Mouse (Mus musculus) lung, embryonic 16.5 days (tissue): ENCODE data around the gene Ggt6. TPM values are rescaled to one million over a fixed set of nuclear protein-coding genes. Genes with fewer than 3 reads are reported as not detected.

Experiments
- ATAC-seq: fragments of 200-750 bp; cut with Nextera tagmentation; 2 replicates; pipeline ENCODE4 v1.8.0; 2017; ENCODE audit warnings: low read depth, mild to moderate bottlenecking, moderate library complexity
- H3K27ac ChIP-seq: fragments of 300-500 bp; sonication (generic); 2 replicates; pipeline ENCODE4 v1.5.1; 2014; ENCODE audit warnings: mild to moderate bottlenecking, control low read depth, low read length
- H3K27me3 ChIP-seq: fragments of 300-500 bp; sonication (generic); 2 replicates; pipeline ENCODE4 v1.6.1; 2014; ENCODE audit warnings: low read depth, low read length, mixed read lengths; ENCODE audit not compliant: control insufficient read depth, insufficient read depth
- H3K36me3 ChIP-seq: fragments of 300-500 bp; sonication (generic); 2 replicates; pipeline ENCODE4 v1.6.1; 2014; ENCODE audit warnings: low read length; ENCODE audit not compliant: control insufficient read depth, insufficient read depth
- H3K4me1 ChIP-seq: fragments of 300-500 bp; sonication (generic); replicated peaks from 2 replicates; pipeline ENCODE4 v1.6.1; 2014; ENCODE audit warnings: low read length, mixed read lengths; ENCODE audit not compliant: control insufficient read depth, insufficient read depth
- H3K4me2 ChIP-seq: fragments of 300-500 bp; sonication (generic); 2 replicates; pipeline ENCODE4 v1.6.1; 2014; ENCODE audit warnings: low read depth, low read length, control low read depth
- H3K4me3 ChIP-seq: fragments of 300-500 bp; sonication (generic); 2 replicates; pipeline ENCODE4 v1.5.1; 2014; ENCODE audit warnings: mild to moderate bottlenecking, low read length, control low read depth
- H3K9ac ChIP-seq: fragments of 300-500 bp; sonication (generic); 2 replicates; pipeline ENCODE4 v1.6.1; 2014; ENCODE audit warnings: low read length, control low read depth
- H3K9me3 ChIP-seq: fragments of 300-500 bp; sonication (generic); 2 replicates; pipeline ENCODE4 v1.6.1; 2016; ENCODE audit warnings: low read length; ENCODE audit not compliant: control insufficient read depth
- WGBS: fragments of 180-500 bp; shearing (Covaris S2); extraction: QIAGEN DNeasy Blood & Tissue Kit; methylation state at CpG from one replicate; pipeline ENCODE4 v1.1.7; 2014; 5-methylcytosine and 5-hydroxymethylcytosine counted together
- polyA plus RNA-seq: library from polyadenylated mRNA; unstranded; fragments of >200 nt; fragmentation: Nextera tagmentation; extraction: Ambion mirVana; gene quantifications from 2 replicates; pipeline ENCODE4 v1.2.1, GENCODE M21; 2015

Ggt6 gene
- polyA plus RNA-seq, 1 experiment from 2014 or later = not detected

DNA sequence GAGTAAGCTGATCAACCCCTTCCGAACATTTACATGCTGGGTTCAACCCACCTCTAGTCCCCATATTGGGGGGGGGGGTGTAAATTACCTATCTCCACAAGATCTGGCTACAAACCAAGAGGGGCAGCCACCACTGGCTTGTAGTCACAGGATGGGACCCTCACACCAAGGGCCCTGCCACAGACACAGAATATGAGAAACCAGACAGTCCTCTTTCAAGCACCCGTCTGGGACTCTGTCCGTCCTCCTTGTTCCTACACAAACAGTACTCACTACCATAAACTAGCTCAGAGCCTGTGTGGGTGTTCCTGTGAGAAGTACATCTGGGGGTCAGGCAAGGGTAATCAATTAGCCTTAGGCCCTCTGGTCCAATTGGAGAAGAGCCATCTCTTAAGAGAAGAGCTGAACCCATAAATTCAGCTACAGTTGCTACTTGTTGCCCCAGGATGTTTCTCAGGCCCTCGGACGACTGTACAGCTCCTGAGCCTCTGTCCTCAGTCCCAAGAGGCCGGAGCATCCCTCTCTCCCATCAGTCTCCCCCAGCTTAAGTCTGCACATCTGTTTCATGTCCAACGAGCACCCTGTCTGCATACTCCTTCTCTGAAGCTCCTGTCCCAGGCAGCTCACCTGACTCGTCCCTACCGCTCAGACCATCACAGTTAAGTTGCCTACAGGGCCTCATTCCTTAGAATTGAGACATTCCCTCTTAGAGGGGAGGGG is 26.7 kb upstream of the Ggt6 start:
- Histone ChIP-seq H3K9ac (peak overlapping the region; percentile 93), H3K4me3 (peak overlapping the region; percentile 96), H3K27ac (peak overlapping the region; percentile 94), H3K4me2 (peak overlapping the region; percentile 92), H3K27me3 (no peaks in the 10 kb centered on the region), H3K4me1 (peaks cover 66% of the 10 kb centered on the region), H3K36me3 (no peaks in the 10 kb centered on the region), H3K9me3 (no peaks in the 10 kb centered on the region)
- ATAC-seq = no peak
- WGBS = 22% methylated on average over 9 of the region's 9 CpGs

DNA sequence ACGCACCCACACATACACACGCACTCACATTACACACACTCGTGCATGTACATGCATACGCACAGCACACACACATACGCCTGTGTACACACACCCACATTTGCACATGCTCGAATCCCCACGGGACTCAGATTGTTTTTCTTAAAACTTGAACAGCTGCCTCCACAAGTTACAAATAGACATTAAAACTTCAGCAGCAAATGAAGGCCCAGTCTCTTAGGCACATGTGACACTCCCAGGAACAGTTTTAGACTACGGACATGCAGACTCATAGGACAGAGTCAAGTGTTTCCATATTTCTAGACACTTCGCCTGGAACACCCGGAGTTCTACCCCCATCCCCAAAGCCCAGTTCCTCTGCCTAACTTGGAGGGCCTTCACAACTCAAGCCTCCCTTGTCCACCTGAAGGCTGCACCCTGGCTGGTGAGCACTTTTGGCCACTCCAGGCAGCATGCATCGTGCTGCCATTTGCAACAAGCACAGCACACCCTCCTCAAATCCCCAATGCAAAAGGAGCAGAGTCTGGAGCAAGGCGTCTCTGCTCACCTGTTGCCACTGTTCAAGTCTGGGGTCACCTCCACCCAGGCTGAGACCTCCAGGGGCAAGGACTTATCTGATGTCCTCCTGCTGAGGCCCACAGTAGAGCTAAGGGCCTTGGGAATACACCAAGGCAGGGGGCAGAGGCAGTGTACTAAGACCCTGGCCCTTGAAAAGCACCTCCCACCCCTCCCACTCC is 25.5 kb upstream of the Ggt6 start:
- peak overlapping the region; percentile 96 for H3K4me3 ChIP-seq
- peak overlapping the region; percentile 94 for H3K27ac ChIP-seq
- no peaks in the 10 kb centered on the region for H3K9me3 ChIP-seq
- ATAC-seq = no peak
- 37% methylated on average over 12 of the region's 12 CpGs for WGBS
- H3K4me2 ChIP-seq = peak overlapping the region; percentile 92
- peaks cover 61% of the 10 kb centered on the region for H3K4me1 ChIP-seq
- peak overlapping the region; percentile 93 for H3K9ac ChIP-seq
- H3K27me3 ChIP-seq = no peaks in the 10 kb centered on the region
- H3K36me3 ChIP-seq = no peaks in the 10 kb centered on the region

DNA sequence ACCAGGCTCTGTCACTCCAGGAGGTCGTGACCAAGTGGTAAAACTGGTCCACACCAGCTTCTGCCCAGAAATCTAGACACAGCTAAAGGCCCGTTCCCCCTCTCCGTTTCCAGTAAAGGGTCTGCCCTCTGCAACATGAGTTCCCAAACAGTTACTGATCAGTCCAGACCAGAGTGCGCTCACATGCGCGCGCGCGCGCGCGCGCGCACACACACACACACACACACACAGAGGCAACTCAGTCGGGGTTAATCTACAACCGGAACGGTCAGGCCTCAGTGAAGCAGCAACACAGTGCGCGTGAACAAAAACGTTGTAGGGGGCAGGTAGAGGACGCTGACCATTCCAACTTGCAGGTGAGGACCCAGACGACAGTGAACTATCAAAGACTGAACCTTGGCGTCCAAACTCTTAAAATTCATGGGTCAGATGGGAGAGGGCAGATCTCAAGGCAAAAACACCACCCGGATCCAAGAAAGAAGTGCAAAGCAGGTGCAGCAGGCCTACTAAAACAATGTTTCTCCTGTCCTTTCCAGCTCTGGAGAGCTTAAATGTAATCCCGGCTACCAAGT is 24.7 kb upstream of the Ggt6 start:
- Histone ChIP-seq H3K4me2 (peak overlapping the region; percentile 92), H3K4me3 (peak overlapping the region; percentile 96), H3K27me3 (no peaks in the 10 kb centered on the region), H3K9me3 (no peaks in the 10 kb centered on the region), H3K36me3 (no peaks in the 10 kb centered on the region), H3K4me1 (peaks cover 55% of the 10 kb centered on the region), H3K27ac (peak overlapping the region; percentile 94), H3K9ac (peak overlapping the region; percentile 93)
- ATAC-seq = peak; percentile 11; the same call in 1 of the 2 replicates
- WGBS = 2% methylated on average over 25 of the region's 25 CpGs

DNA sequence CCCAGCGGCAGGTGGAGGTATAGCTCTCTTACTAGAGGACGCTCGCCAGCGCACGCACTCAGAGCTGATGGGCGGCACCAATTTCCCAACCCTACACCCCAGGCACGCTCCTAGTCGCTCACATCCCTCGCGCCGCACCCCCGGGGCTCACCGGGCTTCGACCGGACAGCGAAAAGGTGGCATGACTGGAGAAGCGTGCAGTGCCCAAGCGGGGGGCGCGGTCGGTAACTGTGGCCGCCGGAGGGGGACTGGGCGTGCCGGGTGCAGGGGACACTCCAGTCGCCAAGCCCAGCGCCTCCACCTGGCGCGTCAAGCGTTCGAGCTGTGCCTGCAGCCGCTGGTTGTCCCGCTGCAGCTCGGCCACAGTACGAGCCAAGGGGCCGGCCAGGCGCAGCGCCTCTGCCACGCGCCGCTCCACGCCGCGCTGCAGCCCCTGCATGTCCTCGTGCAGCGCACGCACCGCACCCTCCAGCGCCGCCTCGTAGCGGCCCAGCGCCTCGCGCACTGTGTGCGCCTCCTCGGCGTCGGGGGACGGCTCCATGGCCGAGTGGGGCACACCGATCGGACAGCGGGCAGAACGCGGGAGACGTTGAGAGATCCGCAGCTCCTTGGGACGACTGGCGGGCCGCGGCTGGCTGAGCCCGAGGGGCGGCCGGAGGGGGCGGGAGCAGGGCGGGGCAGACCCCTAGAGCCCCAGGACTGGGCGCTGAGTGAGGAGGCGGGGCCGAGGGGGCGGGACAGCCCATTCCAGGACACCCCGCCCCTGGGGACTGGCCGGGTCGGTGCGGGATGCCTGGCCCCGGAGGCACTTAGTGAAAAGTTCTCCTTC is 24.0 kb upstream of the Ggt6 start, which contains the start of gene Smtnl2:
Smtnl2 (minus strand) TSS at position 621 of the 829 bp plus-strand sequence.
- under 1% methylated on average over 86 of the region's 86 CpGs for WGBS
- no peaks in the 10 kb centered on the region for H3K27me3 ChIP-seq
- ATAC-seq = peak; percentile 95
- H3K27ac ChIP-seq = peak within 1 kb of the TSS; percentile 94
- peak within 1 kb of the TSS; percentile 92 for H3K4me2 ChIP-seq
- peak within 1 kb of the TSS; percentile 93 for H3K9ac ChIP-seq
- no peaks in the 10 kb centered on the region for H3K36me3 ChIP-seq
- H3K9me3 ChIP-seq = no peaks in the 10 kb centered on the region
- peak within 1 kb of the TSS; percentile 96 for H3K4me3 ChIP-seq
- H3K4me1 ChIP-seq = peaks cover 51% of the 10 kb centered on the region

GRCm38 (mm10) chr11:72411945-72412344 is 23.4 kb upstream of the Ggt6 start:
- Histone ChIP-seq H3K27ac (0 out of 2 replicates have a peak overlapping the region, but pooled peaks have one; percentile 5), H3K4me2 (peak overlapping the region; percentile 92), H3K27me3 (no peaks in the 10 kb centered on the region), H3K9me3 (no peaks in the 10 kb centered on the region), H3K4me3 (peak overlapping the region; percentile 96), H3K36me3 (no peaks in the 10 kb centered on the region), H3K9ac (peak overlapping the region; percentile 93; the same call in 1 of the 2 replicates), H3K4me1 (peaks cover 47% of the 10 kb centered on the region)
- WGBS = 14% methylated on average over 9 of the region's 9 CpGs
- 0 out of 2 replicates have a peak, but pooled peaks have one; percentile 0 for ATAC-seq

DNA sequence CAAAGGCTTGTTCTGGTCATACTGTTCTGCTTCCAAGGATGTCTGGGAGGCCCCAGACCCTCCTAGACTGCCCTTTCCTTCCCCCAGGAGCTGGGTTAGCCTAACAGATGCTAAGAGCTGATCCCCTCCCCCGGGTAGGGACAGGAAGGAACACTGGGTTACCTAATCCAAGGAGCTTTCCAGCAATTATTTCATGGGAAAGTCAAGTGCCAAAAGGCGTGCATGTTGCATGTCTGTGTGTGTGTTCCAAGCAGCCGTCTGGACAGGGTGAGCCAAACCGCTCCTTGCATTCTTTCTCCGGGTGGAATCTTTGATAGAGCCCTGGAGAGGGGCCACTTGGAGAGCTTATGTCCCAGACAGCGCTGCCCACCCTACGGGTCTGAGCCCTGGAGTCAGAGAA is 22.3 kb upstream of the Ggt6 start:
- H3K27ac ChIP-seq = peak overlapping the region; percentile 58
- peak overlapping the region; percentile 21; the same call in 1 of the 2 replicates for H3K9ac ChIP-seq
- H3K27me3 ChIP-seq = no peaks in the 10 kb centered on the region
- no peak overlapping the region for H3K4me2 ChIP-seq
- peaks cover 37% of the 10 kb centered on the region for H3K4me1 ChIP-seq
- H3K4me3 ChIP-seq = no peak overlapping the region
- WGBS = 40% methylated on average over 7 of the region's 7 CpGs
- H3K36me3 ChIP-seq = no peaks in the 10 kb centered on the region
- no peaks in the 10 kb centered on the region for H3K9me3 ChIP-seq
- ATAC-seq = 0 out of 2 replicates have a peak, but pooled peaks have one; percentile 4

GRCm38 (mm10) chr11:72413601-72414190 is 21.6 kb upstream of the Ggt6 start:
- 0 out of 2 replicates have a peak overlapping the region, but pooled peaks have one; percentile 21 for H3K9ac ChIP-seq
- peaks cover 30% of the 10 kb centered on the region for H3K4me1 ChIP-seq
- H3K27me3 ChIP-seq = no peaks in the 10 kb centered on the region
- H3K9me3 ChIP-seq = no peaks in the 10 kb centered on the region
- peak overlapping the region; percentile 58 for H3K27ac ChIP-seq
- no peak overlapping the region for H3K4me3 ChIP-seq
- no peak overlapping the region for H3K4me2 ChIP-seq
- ATAC-seq = no peak
- WGBS = 64% methylated on average over 5 of the region's 5 CpGs
- H3K36me3 ChIP-seq = no peaks in the 10 kb centered on the region

DNA sequence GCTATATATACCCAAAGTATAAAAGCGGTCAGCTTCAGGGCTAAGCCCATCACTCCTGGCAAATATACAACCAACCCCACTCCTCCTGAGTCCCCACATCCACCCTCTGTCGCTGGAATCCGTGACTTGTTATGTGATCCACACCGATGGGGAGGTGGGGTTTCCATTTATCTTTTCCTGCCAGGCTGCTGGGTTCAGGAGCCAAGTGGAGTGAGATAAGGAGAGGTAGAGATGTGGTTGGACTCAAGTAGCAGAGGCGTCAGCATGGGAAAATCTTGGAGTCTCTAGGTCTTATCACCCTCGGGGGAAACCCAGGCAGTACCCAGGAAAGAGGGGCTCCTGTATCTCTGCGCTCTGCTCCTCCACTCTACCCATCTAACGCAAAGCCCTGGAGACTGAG is 20.2 kb upstream of the Ggt6 start:
- WGBS = 52% methylated on average over 8 of the region's 8 CpGs
- no peak overlapping the region for H3K9ac ChIP-seq
- H3K36me3 ChIP-seq = no peaks in the 10 kb centered on the region
- peaks cover 23% of the 10 kb centered on the region for H3K4me1 ChIP-seq
- no peak overlapping the region for H3K4me3 ChIP-seq
- no peak overlapping the region for H3K27ac ChIP-seq
- ATAC-seq = no peak
- H3K27me3 ChIP-seq = no peaks in the 10 kb centered on the region
- H3K4me2 ChIP-seq = no peak overlapping the region
- no peaks in the 10 kb centered on the region for H3K9me3 ChIP-seq
